Mouse (Mus musculus) bone marrow macrophage, adult 2 months (primary cell): ENCODE data around the gene Disp1.

Experiments
- CTCF ChIP-seq: IDR thresholded peaks from 2 replicates; pipeline ENCODE4 v1.5.1; 2012; ENCODE audit warnings: low read depth, mild to moderate bottlenecking, low read length, moderate library complexity
- POLR2A ChIP-seq: IDR thresholded peaks from 2 replicates; pipeline ENCODE4 v1.6.1; 2012; ENCODE audit warnings: mild to moderate bottlenecking, low read depth, low read length, borderline replicate concordance

GRCm38 (mm10) chr1:183040847-183041382 lies 180.4 kb downstream of the Disp1 start:
- no peak for TF ChIP-seq POLR2A
- no peak for TF ChIP-seq CTCF
